Mouse (Mus musculus) A20 (cell line): ENCODE measurements around the gene Usp46.
"Not testable (repeated sequence)": the region's sequence is repeated elsewhere in the genome, so short reads cannot be mapped to it uniquely, and the experiment has no call there.

Experiments used
- DNase-seq: peaks from one replicate; pipeline ENCODE4 v3.0.0-alpha.2; 2011; ENCODE audit warnings: low read depth, low spot score

Usp46 gene

GRCm38 (mm10) chr5:74028221-74028620 is 40.0 kb downstream of the Usp46 start:
- no peak for DNase-seq

- DNase-seq, result no peak
Measured at GRCm38 (mm10) chr5:74020506-74020905, 47.7 kb downstream of the Usp46 start.

- DNase-seq, result no peak
Measured at GRCm38 (mm10) chr5:74018870-74019565, 49.2 kb downstream of the Usp46 start.

GRCm38 (mm10) chr5:74017488-74017887 is 50.7 kb downstream of the Usp46 start:
- peak; percentile 39 for DNase-seq

GRCm38 (mm10) chr5:74011629-74012028 is 56.6 kb downstream of the Usp46 start:
- DNase-seq, result no peak

- no peak for DNase-seq
Measured at GRCm38 (mm10) chr5:74007492-74008070, 60.6 kb downstream of the Usp46 start.

- DNase-seq, result no peak
Measured at GRCm38 (mm10) chr5:74005936-74006335, 62.3 kb downstream of the Usp46 start.

GRCm38 (mm10) chr5:74001743-74002142 is 66.5 kb downstream of the Usp46 start:
- no peak for DNase-seq

GRCm38 (mm10) chr5:73998966-73999365 is 69.3 kb downstream of the Usp46 start:
- DNase-seq, result no peak

GRCm38 (mm10) chr5:73994850-73995249 is 73.4 kb downstream of the Usp46 start:
- DNase-seq, result no peak

GRCm38 (mm10) chr5:73993538-73993937 is 74.7 kb downstream of the Usp46 start:
- DNase-seq, result peak; percentile 37

GRCm38 (mm10) chr5:73992321-73992720 is 75.9 kb downstream of the Usp46 start:
- DNase-seq, result no peak

GRCm38 (mm10) chr5:73989532-73989931 is 78.7 kb downstream of the Usp46 start:
- DNase-seq, result no peak

- no peak for DNase-seq
Measured at GRCm38 (mm10) chr5:73987777-73988560, 80.3 kb downstream of the Usp46 start.

- no peak for DNase-seq
Measured at GRCm38 (mm10) chr5:73977426-73977825, 90.8 kb downstream of the Usp46 start.

GRCm38 (mm10) chr5:73971701-73972100 is 96.5 kb downstream of the Usp46 start:
- DNase-seq, result no peak

GRCm38 (mm10) chr5:73970024-73970628 is 98.1 kb downstream of the Usp46 start:
- DNase-seq, result no peak

- no peak for DNase-seq
Measured at GRCm38 (mm10) chr5:73969338-73969737, 98.9 kb downstream of the Usp46 start.

GRCm38 (mm10) chr5:73959779-73960178 is 108.5 kb downstream of the Usp46 start:
- no peak for DNase-seq

- not testable (repeated sequence) for DNase-seq
Measured at GRCm38 (mm10) chr5:73958614-73959013, 109.6 kb downstream of the Usp46 start.

- DNase-seq, result no peak
Measured at GRCm38 (mm10) chr5:73958096-73958495, 110.1 kb downstream of the Usp46 start.

GRCm38 (mm10) chr5:73955691-73956090 is 112.5 kb downstream of the Usp46 start:
- DNase-seq, result no peak
